Mouse (Mus musculus) right cerebral cortex, adult 18-20 months (tissue): ENCODE results near the gene Ccs.
"Not testable (repeated sequence)": the region's sequence is repeated elsewhere in the genome, so short reads cannot be mapped to it uniquely, and the experiment has no call there.

Experiments
- DNase-seq: peaks from one replicate; pipeline ENCODE4 v3.0.0; 2022; ENCODE audit warnings: mixed read lengths

Gene Ccs

GRCm38 (mm10) chr19:4833977-4834376 lies 5.2 kb downstream of the Ccs start:
- no peak for DNase-seq

- DNase-seq: peak; percentile 25
These were observed 10.0 kb downstream of the Ccs start for GRCm38 (mm10) chr19:4829156-4829555.

GRCm38 (mm10) chr19:4828444-4829114 lies 10.6 kb downstream of the Ccs start:
- DNase-seq: no peak

GRCm38 (mm10) chr19:4820678-4821303 lies 18.3 kb downstream of the Ccs start:
- DNase-seq: peak; percentile 66

GRCm38 (mm10) chr19:4817182-4817835 lies 21.8 kb downstream of the Ccs start:
- DNase-seq: no peak

GRCm38 (mm10) chr19:4813015-4813414 lies 26.1 kb downstream of the Ccs start:
- DNase-seq: no peak

GRCm38 (mm10) chr19:4812334-4812949 lies 26.7 kb downstream of the Ccs start:
- DNase-seq: not testable (repeated sequence)

- DNase-seq: no peak
These were observed 27.3 kb downstream of the Ccs start for GRCm38 (mm10) chr19:4811909-4812242.

- peak; percentile 99 for DNase-seq
These were observed 27.8 kb downstream of the Ccs start, which contains the start of the genes Gm21992 and Rbm14 for GRCm38 (mm10) chr19:4811063-4811908. TSS of gene Gm21992 (minus strand) at chr19:4811612. TSS of gene Rbm14 (minus strand) at chr19:4811634.

GRCm38 (mm10) chr19:4810746-4811062 lies 28.4 kb downstream of the Ccs start:
- DNase-seq: no peak

GRCm38 (mm10) chr19:4810309-4810708 lies 28.8 kb downstream of the Ccs start:
- DNase-seq: no peak

GRCm38 (mm10) chr19:4803283-4803682 lies 35.8 kb downstream of the Ccs start:
- DNase-seq: no peak

- no peak for DNase-seq
These were observed 36.4 kb downstream of the Ccs start for GRCm38 (mm10) chr19:4802691-4803091.

- no peak for DNase-seq
These were observed 40.0 kb downstream of the Ccs start for GRCm38 (mm10) chr19:4799083-4799482.

- peak; percentile 26 for DNase-seq
These were observed 41.3 kb downstream of the Ccs start for GRCm38 (mm10) chr19:4797846-4798245.

GRCm38 (mm10) chr19:4795929-4796328 lies 43.2 kb downstream of the Ccs start:
- DNase-seq: no peak

GRCm38 (mm10) chr19:4793831-4794422 lies 45.2 kb downstream of the Ccs start, which contains the start of gene Rbm4:
TSS of gene Rbm4 (minus strand) at chr19:4793901.
- DNase-seq: peak; percentile 99

GRCm38 (mm10) chr19:4793281-4793830 lies 45.8 kb downstream of the Ccs start:
- no peak for DNase-seq

- no peak for DNase-seq
These were observed 52.8 kb downstream of the Ccs start for GRCm38 (mm10) chr19:4786313-4786712.

- no peak for DNase-seq
These were observed 53.9 kb downstream of the Ccs start for GRCm38 (mm10) chr19:4785206-4785605.

- no peak for DNase-seq
These were observed 56.2 kb downstream of the Ccs start for GRCm38 (mm10) chr19:4782891-4783290.
